Mouse (Mus musculus): Measurements from ENCODE around the gene Hs2st1. TPM values are rescaled to one million over a fixed set of nuclear protein-coding genes. Genes with fewer than 3 reads are reported as not detected.

The Hs2st1 gene
- total RNA-seq, 2 experiments from 2014 or later: 62.0 to 62.4 TPM

- intact Hi-C loops (cut with DNase I): no loop called here
These were observed 148.4 kb downstream of the Hs2st1 start for GRCm38 (mm10) chr3:144421404-144422180.

DNA sequence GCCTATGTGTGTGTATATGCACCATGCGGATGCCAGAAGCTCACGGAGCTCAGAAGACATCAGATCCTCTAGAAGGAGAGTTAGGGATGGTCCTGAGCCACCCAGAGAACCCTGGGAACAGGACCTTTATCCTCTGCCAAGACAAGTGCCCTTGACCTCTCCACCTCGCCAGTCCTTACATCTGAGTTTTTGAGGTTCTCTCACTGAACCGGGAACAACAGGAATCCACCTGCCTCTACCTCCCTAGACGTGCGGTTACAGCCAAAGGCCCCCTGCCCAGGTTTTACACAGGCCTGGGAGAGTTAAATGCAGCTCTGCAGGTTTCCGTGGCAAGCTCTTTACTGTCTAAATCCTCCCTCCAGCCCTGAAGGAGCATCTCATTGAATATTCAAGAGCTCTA is 156.2 kb downstream of the Hs2st1 start:
- intact Hi-C loops (cut with DNase I): no loop called here
- DNase-seq (ENCODE audit: extremely low spot score in 1 of 2, low spot score in 2 of 2): no peak

More at GRCm38 (mm10) chr3:144421404-144422180, 148.4 kb downstream of the Hs2st1 start:
- DNase-seq (ENCODE audit: extremely low spot score in 1 of 2, low spot score in 2 of 2): no peak

DNA sequence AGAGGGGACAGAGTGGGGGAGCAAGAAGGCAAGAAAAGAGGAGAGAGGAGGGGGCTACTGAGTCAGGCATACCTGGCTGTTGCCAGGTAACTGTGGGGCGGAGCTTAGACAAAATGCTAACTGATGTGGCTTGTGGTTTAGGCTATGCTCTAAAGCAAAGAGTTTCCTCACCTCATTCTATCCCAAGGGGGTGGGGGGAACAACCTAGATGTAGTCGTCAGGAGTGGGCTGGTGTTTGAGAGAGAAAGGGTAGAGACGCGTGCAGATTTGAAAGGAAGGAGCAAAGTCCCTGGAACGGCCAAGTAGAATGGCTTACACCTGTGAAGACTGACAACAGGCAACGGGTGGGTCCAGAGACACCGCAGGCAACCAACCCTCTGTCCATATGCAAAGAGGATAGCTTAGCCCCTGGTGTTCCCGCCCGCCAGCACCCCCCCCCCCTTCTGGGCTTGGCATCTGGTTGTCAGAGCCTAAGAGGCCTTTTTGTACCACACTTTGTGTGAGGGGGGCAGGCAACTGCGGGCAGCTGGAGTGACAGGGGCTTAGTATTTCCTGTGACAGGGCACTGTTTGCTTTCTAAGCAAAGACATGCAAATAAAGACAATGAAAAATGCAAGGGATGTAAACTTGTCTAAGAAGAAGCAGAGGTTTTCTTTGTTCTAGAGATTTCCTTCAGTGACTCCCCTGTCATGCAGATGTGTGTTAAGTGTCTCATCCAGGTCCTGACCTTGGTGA is 157.3 kb downstream of the Hs2st1 start:
- intact Hi-C loops (cut with DNase I): no loop called here
- no peak for DNase-seq (ENCODE audit: extremely low spot score in 1 of 2, low spot score in 2 of 2)

DNA sequence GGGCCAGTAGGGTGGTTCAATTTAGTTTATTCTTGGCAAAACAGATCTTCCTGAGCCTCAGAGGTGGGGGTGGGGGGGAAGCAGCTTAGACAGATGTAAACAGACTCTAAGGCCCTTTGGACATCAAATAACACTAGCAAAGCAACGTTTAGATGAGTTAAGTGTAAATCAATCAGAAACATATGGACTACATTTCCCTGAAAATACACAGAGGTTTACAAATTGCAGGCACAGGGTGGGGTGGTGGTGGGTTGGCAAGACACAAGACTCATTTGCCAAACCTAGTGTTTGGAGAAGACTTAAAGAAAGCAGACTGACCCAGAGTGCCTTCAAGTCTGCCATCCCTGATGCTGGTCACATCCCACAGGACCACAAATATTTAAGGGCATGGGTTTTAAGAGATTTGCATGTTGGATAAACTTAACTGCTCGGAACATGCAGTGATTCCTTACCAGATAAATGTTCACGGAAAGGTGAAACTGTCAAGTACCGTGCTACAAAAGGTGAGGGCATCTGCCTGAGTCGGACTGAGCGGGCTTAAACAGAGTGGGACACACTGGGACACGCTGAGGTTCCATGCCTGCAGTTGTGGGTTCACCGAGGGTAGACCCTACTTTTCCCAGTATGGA is 158.2 kb downstream of the Hs2st1 start:
- no peak for DNase-seq (ENCODE audit: extremely low spot score in 1 of 2, low spot score in 2 of 2)
- intact Hi-C loops (cut with DNase I): no loop called here

DNA sequence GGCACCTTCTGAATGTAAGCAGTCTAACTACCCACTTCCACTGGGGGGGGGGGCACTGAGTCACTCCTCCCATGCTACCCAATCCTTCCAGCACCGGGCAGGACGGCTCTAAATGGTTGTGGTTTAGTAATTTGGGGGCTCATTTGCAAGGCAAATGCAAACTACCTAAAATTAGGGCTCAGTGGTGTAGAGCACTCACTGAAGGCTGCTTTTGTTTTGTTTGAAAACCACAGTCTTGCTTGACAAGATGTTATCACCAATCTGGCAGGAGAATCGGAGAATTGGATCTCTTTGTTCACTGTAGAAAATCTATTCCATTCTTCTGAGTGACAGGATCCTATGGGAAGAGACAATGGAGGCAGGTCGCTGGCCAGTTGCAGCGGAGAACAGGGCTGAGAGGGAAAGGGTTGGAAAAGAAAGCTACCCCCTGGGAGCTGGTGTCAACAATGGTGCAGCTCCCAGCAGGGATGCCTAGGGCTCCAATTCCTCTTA is 158.9 kb downstream of the Hs2st1 start:
- intact Hi-C loops (cut with DNase I): no loop called here
- peak in 1 of 2 experiments; percentile 44 for DNase-seq (ENCODE audit: extremely low spot score in 1 of 2, low spot score in 2 of 2)

DNA sequence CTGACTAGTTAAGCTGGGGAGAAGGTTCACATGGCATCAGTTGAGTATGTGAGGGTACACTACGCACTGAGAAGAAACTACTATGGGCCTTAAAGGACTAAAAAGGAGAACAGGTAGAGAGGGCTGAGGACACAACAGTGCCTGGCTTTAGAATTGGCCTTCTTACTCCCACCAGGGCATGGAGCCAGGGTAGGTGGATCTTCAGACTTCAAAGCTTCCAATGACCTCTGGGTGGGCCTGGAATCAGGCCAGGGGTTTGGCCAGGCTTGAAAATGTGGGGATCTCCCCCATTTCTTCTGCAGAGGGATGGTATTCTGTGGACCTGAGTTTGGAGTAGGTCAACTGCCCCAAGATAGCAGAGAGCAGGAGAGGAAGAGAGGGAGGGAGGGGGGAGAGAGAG is 161.0 kb downstream of the Hs2st1 start:
- intact Hi-C loops (cut with DNase I): no loop called here
- no peak for DNase-seq (ENCODE audit: extremely low spot score in 1 of 2, low spot score in 2 of 2)

DNA sequence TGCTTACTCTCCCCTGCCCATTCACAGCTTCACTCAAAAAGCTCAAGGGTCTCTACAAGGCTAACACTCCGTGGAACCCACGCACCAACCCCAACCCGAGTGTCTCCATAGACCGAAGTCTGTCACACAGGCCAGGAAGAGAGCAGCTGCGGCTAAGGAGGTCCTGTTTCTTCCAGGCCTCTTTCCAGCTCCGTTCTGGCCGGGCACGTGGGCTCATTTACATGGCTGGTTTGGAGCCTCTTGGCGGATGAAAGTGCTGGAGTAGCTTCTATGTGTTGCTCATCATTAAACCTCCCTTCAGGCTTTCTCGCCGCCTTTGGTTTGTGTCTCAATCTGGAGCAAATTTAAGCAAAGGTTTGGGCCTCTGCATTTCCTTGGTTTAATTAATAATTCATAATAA is 164.7 kb downstream of the Hs2st1 start:
- intact Hi-C loops (cut with DNase I): no loop called here
- DNase-seq (ENCODE audit: extremely low spot score in 1 of 2, low spot score in 2 of 2): no peak

GRCm38 (mm10) chr3:144401292-144401691 is 168.7 kb downstream of the Hs2st1 start:
- intact Hi-C loops (cut with DNase I): no loop called here
- DNase-seq (ENCODE audit: extremely low spot score in 1 of 2, low spot score in 2 of 2): no peak

DNA sequence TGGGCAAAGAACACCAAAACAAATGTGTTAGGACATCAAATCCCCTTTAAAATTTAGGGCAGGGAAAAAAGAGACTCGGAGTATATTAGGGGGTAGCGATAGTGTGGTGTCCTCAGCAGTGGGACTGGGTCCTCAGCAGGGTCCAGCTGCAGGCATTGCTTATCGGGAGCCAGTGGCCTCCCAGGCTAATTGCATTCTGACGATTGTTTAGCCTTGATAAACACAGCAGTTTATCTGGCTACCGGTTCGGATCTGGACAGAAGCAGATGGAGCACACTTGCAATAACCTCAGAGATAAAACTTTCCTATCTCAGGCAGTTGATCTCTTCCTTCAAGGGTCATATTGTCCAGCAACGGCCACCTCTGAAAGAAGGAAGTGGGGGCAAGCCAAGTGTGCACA is 169.1 kb downstream of the Hs2st1 start:
- DNase-seq (ENCODE audit: extremely low spot score in 1 of 2, low spot score in 2 of 2): no peak
- intact Hi-C loops (cut with DNase I): no loop called here

DNA sequence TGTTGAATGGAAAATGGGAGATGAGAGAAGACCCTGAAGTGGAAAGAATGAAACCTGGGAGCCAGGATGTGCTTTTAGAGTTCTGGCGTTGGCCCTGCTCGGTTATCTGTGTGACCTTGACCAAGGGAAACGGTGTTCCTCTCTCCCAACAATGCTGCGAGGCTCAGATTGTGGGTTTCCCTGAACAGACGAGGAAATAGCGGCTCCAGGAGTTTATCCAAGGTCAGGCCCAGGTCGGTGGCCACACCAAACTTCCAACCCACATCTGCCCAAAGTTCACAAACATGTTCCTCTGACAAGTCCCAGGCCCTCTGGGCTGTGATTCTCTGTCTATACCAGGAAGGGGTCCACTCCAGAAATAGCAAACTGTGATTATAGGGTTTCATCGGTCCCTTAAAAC is 169.6 kb downstream of the Hs2st1 start:
- intact Hi-C loops (cut with DNase I): no loop called here
- DNase-seq (ENCODE audit: extremely low spot score in 1 of 2, low spot score in 2 of 2): no peak

- intact Hi-C loops (cut with DNase I): no loop called here
- peak; percentile 88 to 93 for DNase-seq (ENCODE audit: extremely low spot score in 1 of 2, low spot score in 2 of 2)
These were observed 170.5 kb downstream of the Hs2st1 start for GRCm38 (mm10) chr3:144399358-144400096.

- intact Hi-C loops (cut with DNase I): no loop called here
- DNase-seq (ENCODE audit: extremely low spot score in 1 of 2, low spot score in 2 of 2): no peak
These were observed 171.8 kb downstream of the Hs2st1 start for GRCm38 (mm10) chr3:144398166-144398565.

GRCm38 (mm10) chr3:144396478-144396877 is 173.5 kb downstream of the Hs2st1 start:
- no peak for DNase-seq (ENCODE audit: extremely low spot score in 1 of 2, low spot score in 2 of 2)
- intact Hi-C loops (cut with DNase I): no loop called here

GRCm38 (mm10) chr3:144394454-144394943 is 175.5 kb downstream of the Hs2st1 start:
- intact Hi-C loops (cut with DNase I): no loop called here
- DNase-seq (ENCODE audit: extremely low spot score in 1 of 2, low spot score in 2 of 2): no peak

- intact Hi-C loops (cut with DNase I): no loop called here
- no peak for DNase-seq (ENCODE audit: extremely low spot score in 1 of 2, low spot score in 2 of 2)
These were observed 183.5 kb downstream of the Hs2st1 start for GRCm38 (mm10) chr3:144386446-144386845.

DNA sequence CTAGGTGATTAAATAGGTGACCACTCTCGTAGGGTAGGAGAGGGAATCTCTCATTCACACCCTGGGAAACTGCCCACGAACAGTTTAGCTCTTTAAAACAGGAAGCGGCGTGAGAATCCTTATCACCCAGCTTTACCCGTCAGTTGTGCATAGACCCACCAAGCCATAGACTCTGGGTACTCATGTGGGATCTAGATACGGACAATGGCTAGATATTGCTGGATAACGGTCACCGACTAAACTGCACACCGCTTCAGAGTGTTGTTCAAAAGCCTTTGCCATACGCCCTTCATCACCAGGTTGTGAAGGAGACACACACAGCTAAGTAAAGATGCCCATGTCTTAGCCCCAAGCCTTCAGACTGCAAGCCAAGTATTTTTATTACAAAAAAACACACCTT is 185.3 kb downstream of the Hs2st1 start:
- DNase-seq (ENCODE audit: extremely low spot score in 1 of 2, low spot score in 2 of 2): no peak
- intact Hi-C loops (cut with DNase I): no loop called here

DNA sequence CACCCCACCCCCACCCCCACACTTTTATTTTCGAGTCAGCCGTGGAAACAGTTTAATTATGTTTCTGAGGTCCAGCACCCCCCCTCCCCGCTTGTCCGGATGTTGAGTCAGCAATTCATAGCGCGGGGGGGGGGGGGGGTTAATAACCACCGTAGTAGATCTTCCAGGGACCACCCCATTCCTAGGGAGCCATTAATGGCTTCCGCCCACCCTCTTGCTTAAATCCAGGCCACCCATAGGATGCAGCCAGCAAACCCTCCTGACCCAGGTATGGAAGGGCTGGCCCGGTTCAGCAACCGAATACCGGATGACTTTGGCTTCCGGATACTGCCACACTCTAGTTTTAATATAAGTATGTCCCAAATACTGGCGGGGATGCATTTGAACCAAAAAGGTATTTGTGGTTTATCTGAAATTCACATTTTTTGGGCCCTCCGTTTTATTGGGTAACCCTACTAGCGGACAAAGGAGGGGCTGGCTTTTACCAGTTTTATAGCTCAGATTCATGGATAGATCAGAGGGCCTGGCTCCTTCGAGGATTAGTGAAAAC is 188.5 kb downstream of the Hs2st1 start:
- DNase-seq (ENCODE audit: extremely low spot score in 1 of 2, low spot score in 2 of 2): no peak
- intact Hi-C loops (cut with DNase I): no loop called here

DNA sequence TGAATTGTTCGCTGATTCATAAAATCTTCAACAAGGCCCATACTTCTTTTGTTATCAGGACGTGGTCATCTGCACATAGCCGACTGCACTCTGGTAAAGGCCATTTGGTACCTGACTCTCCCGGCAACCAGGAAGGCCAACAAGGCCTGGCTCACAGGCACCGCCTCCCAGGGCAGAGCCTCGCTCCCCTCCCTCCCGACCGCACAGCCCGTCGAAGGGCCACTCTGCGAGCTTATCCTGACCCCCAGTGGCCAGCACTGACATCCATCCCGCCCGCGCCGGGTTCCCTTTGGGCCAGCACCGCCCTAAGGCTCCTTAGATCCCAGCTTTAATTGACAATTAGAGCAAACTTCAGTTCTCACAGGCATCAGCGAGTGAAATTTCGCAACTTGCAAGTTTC is 189.1 kb downstream of the Hs2st1 start:
- intact Hi-C loops (cut with DNase I): no loop called here
- peak in 1 of 2 experiments; percentile 90 for DNase-seq (ENCODE audit: extremely low spot score in 1 of 2, low spot score in 2 of 2)

DNA sequence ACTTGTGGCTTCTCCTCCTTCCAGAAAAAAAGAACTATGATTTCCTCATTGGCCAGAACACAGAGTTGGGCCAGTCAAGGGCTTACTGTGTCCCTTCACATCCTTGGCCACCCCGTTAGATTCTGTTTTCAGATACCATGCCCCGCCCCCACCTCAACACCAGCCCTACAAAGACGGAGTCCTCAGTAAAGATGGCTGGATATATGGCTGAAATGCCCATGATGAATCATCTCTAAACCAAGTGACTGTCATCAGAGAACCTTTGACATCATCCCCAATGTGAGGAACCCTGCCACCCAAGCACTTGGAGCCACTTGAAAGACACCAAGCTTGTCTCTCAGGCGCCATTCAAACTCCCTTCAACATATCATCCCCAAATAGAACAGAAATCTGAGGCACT is 190.2 kb downstream of the Hs2st1 start:
- intact Hi-C loops (cut with DNase I): no loop called here
- no peak for DNase-seq (ENCODE audit: extremely low spot score in 1 of 2, low spot score in 2 of 2)
